Mouse (Mus musculus) cortical plate, adult 2 months (tissue): ENCODE results near the gene Hps5. TPM values are rescaled to one million over a fixed set of nuclear protein-coding genes. Genes with fewer than 3 reads are reported as not detected.
"Not testable (repeated sequence)": the region's sequence is repeated elsewhere in the genome, so short reads cannot be mapped to it uniquely, and the experiment has no call there.

Experiments used
- H3K27ac ChIP-seq: fragments of 200-500 bp; 2 replicates; pipeline ENCODE4 v1.5.1; 2012; ENCODE audit warnings: low read length, control low read depth, inconsistent platforms; ENCODE audit not compliant: insufficient read depth
- H3K4me1 ChIP-seq: fragments of 200-500 bp; 2 replicates; pipeline ENCODE4 v1.6.1; 2011; ENCODE audit warnings: low read length; ENCODE audit not compliant: control insufficient read depth, insufficient read depth
- H3K4me3 ChIP-seq: fragments of 200-500 bp; 2 replicates; pipeline ENCODE4 v1.5.1; 2011; ENCODE audit warnings: mild to moderate bottlenecking, low read length, control low read depth; ENCODE audit not compliant: insufficient read depth
- CTCF ChIP-seq: fragments of 200-500 bp; IDR thresholded peaks from 2 replicates; pipeline ENCODE4 v1.5.1; 2011; ENCODE audit warnings: mild to moderate bottlenecking, control low read depth, low read length; ENCODE audit not compliant: insufficient read depth; ENCODE audit errors: extremely low read depth
- POLR2A ChIP-seq: fragments of 200-500 bp; IDR thresholded peaks from 2 replicates; pipeline ENCODE4 v1.6.1; 2011; ENCODE audit warnings: mild to moderate bottlenecking, low read length, control low read depth; ENCODE audit not compliant: insufficient read depth; ENCODE audit errors: extremely low read depth
- polyA plus RNA-seq: library from polyadenylated mRNA; depleted of rRNA; stranded (reverse); fragments of >200 nt; gene quantifications from 2 replicates; pipeline ENCODE4 v1.2.3, GENCODE M21; 2012

Gene Hps5
- polyA plus RNA-seq, 1 experiment = 16.7 TPM

GRCm38 (mm10) chr7:46838891-46839302 lies 43.0 kb upstream of the Hps5 start:
- peaks cover 4% of the 10 kb centered on the region; the same call in 1 of the 2 replicates for H3K4me1 ChIP-seq
- peak overlapping the region; percentile 73 for H3K27ac ChIP-seq
- TF ChIP-seq CTCF (no peak), POLR2A (peak; percentile 74; the same call in 1 of the 2 replicates)
- no peak overlapping the region for H3K4me3 ChIP-seq

- Histone ChIP-seq H3K4me1 (peaks cover 4% of the 10 kb centered on the region; the same call in 1 of the 2 replicates), H3K27ac (peak overlapping the region; percentile 70), H3K4me3 (no peak overlapping the region)
- TF ChIP-seq POLR2A (peak; percentile 27; the same call in 1 of the 2 replicates), CTCF (no peak)
Observed at GRCm38 (mm10) chr7:46838104-46838671, 42.3 kb upstream of the Hps5 start.

- Histone ChIP-seq H3K4me1 (peaks cover 4% of the 10 kb centered on the region; the same call in 1 of the 2 replicates), H3K27ac (no peak overlapping the region), H3K4me3 (no peak overlapping the region)
- TF ChIP-seq POLR2A (no peak), CTCF (no peak)
Observed at GRCm38 (mm10) chr7:46837073-46837472, 41.2 kb upstream of the Hps5 start.

- no peak overlapping the region for H3K27ac ChIP-seq
- H3K4me3 ChIP-seq = no peak overlapping the region
- H3K4me1 ChIP-seq = peaks cover 4% of the 10 kb centered on the region; the same call in 1 of the 2 replicates
- no peak for TF ChIP-seq POLR2A
- no peak for TF ChIP-seq CTCF
Observed at GRCm38 (mm10) chr7:46836357-46836756, 40.5 kb upstream of the Hps5 start.

GRCm38 (mm10) chr7:46834994-46835610 lies 39.2 kb upstream of the Hps5 start:
- peaks cover 4% of the 10 kb centered on the region; the same call in 1 of the 2 replicates for H3K4me1 ChIP-seq
- H3K4me3 ChIP-seq = no peak overlapping the region
- H3K27ac ChIP-seq = no peak overlapping the region
- TF ChIP-seq CTCF = no peak
- no peak for TF ChIP-seq POLR2A

- no peaks in the 10 kb centered on the region; the same call in 1 of the 2 replicates for H3K4me1 ChIP-seq
- TF ChIP-seq POLR2A = no peak
- TF ChIP-seq CTCF = no peak
Observed at GRCm38 (mm10) chr7:46833670-46834255, 37.9 kb upstream of the Hps5 start.

GRCm38 (mm10) chr7:46833266-46833665 lies 37.4 kb upstream of the Hps5 start:
- Histone ChIP-seq H3K4me3 (no peak overlapping the region), H3K4me1 (no peaks in the 10 kb centered on the region; the same call in 1 of the 2 replicates), H3K27ac (no peak overlapping the region)
- TF ChIP-seq POLR2A (no peak), CTCF (no peak)

More at GRCm38 (mm10) chr7:46833670-46834255, 37.9 kb upstream of the Hps5 start:
- no peak overlapping the region for H3K4me3 ChIP-seq
- H3K27ac ChIP-seq = no peak overlapping the region

- H3K4me3 ChIP-seq, H3K27ac ChIP-seq, H3K4me1 ChIP-seq: not testable (repeated sequence)
Observed at GRCm38 (mm10) chr7:46832112-46832810, 36.4 kb upstream of the Hps5 start.

- Histone ChIP-seq H3K4me3 (no peak overlapping the region), H3K27ac (no peak overlapping the region), H3K4me1 (no peaks in the 10 kb centered on the region)
- TF ChIP-seq POLR2A (no peak), CTCF (no peak)
Observed at GRCm38 (mm10) chr7:46831693-46832092, 35.8 kb upstream of the Hps5 start.
